Mouse (Mus musculus) heart, embryonic 14.5 days (tissue): Measurements from ENCODE around the gene Olfml2a. TPM values are rescaled to one million over a fixed set of nuclear protein-coding genes. Genes with fewer than 3 reads are reported as not detected.

Experiments
- ATAC-seq: fragments of 200-750 bp; cut with Nextera tagmentation; 2 replicates; pipeline ENCODE4 v1.8.0; 2017; ENCODE audit warnings: low read depth, moderate TSS enrichment; ENCODE audit not compliant: insufficient number of reproducible peaks, insufficient read depth, low FRiP score
- H3K27ac ChIP-seq, 2 experiments: fragments of 200-500 bp in 1 of 2; fragments of 300-500 bp in 1 of 2; sonication (generic) in 1 of 2; replicated peaks in 1 of 2; 2 replicates each; pipeline ENCODE4 v1.5.1; 2012 to 2014; ENCODE audit warnings: low read depth in 2 of 2, low read length in 2 of 2, control low read depth in 1 of 2, mild to moderate bottlenecking in 1 of 2, mixed read lengths in 1 of 2; ENCODE audit not compliant: control insufficient read depth in 1 of 2, insufficient read depth in 1 of 2
- H3K27me3 ChIP-seq: fragments of 300-500 bp; sonication (generic); 2 replicates; pipeline ENCODE4 v1.6.1; 2014; ENCODE audit warnings: mild to moderate bottlenecking, low read length, control low read depth; ENCODE audit not compliant: control insufficient read depth, insufficient read depth
- H3K36me3 ChIP-seq: fragments of 300-500 bp; sonication (generic); 2 replicates; pipeline ENCODE4 v1.6.1; 2014; ENCODE audit warnings: mild to moderate bottlenecking, control low read depth, low read length, mixed read lengths; ENCODE audit not compliant: control insufficient read depth, insufficient read depth
- H3K4me1 ChIP-seq, 2 experiments: fragments of 200-500 bp in 1 of 2; fragments of 300-500 bp in 1 of 2; sonication (generic) in 1 of 2; 2 replicates each; pipeline ENCODE4 v1.6.1; 2012 to 2014; ENCODE audit warnings: low read length in 2 of 2, control low read depth in 1 of 2, mixed read lengths in 1 of 2; ENCODE audit not compliant: control insufficient read depth in 2 of 2, insufficient read depth in 2 of 2
- H3K4me2 ChIP-seq: fragments of 300-500 bp; sonication (generic); 2 replicates; pipeline ENCODE4 v1.6.1; 2014; ENCODE audit warnings: mild to moderate bottlenecking, low read length
- H3K4me3 ChIP-seq, 2 experiments: fragments of 200-500 bp in 1 of 2; fragments of 300-500 bp in 1 of 2; sonication (generic) in 1 of 2; 2 replicates each; pipeline ENCODE4 v1.5.1; 2012 to 2014; ENCODE audit warnings: low read length in 2 of 2, mild to moderate bottlenecking in 2 of 2, control low read depth in 1 of 2, low read depth in 1 of 2, moderate library complexity in 1 of 2; ENCODE audit not compliant: control insufficient read depth in 1 of 2, insufficient read depth in 1 of 2
- H3K9ac ChIP-seq: fragments of 300-500 bp; sonication (generic); 2 replicates; pipeline ENCODE4 v1.6.1; 2014; ENCODE audit warnings: mild to moderate bottlenecking, low read length
- H3K9me3 ChIP-seq: fragments of 300-500 bp; sonication (generic); 2 replicates; pipeline ENCODE4 v1.6.1; 2016; ENCODE audit warnings: low read length, control low read depth; ENCODE audit not compliant: control insufficient read depth
- WGBS: fragments of 180-500 bp; shearing (Covaris S2); extraction: QIAGEN DNeasy Blood & Tissue Kit; methylation state at CpG from one replicate; pipeline ENCODE4 v1.1.7; 2014; 5-methylcytosine and 5-hydroxymethylcytosine counted together
- polyA plus RNA-seq: library from polyadenylated mRNA; unstranded; fragments of >200 nt; fragmentation: Nextera tagmentation; extraction: Ambion mirVana; gene quantifications from 2 replicates; pipeline ENCODE4 v1.2.1, GENCODE M21; 2014

The Olfml2a gene
- polyA plus RNA-seq, 1 experiment from 2014 or later = 6.0 TPM

GRCm38 (mm10) chr2:38973223-38973622, 41.4 kb downstream of the Olfml2a start:
- Histone ChIP-seq H3K27ac (no peak overlapping the region), H3K4me2 (no peak overlapping the region), H3K9me3 (no peaks in the 10 kb centered on the region), H3K9ac (no peak overlapping the region), H3K4me1 (0 out of 4 replicates have a peak, but pooled peaks cover 0 to 2% of the 10 kb centered on the region in 2 experiments), H3K27me3 (no peaks in the 10 kb centered on the region; the same call in 1 of the 2 replicates), H3K36me3 (no peaks in the 10 kb centered on the region), H3K4me3 (no peak overlapping the region)
- ATAC-seq = no peak
- 22% methylated on average over 2 of the region's 2 CpGs for WGBS

- Histone ChIP-seq H3K9me3 (no peaks in the 10 kb centered on the region), H3K9ac (no peak overlapping the region), H3K4me3 (no peak overlapping the region), H3K36me3 (no peaks in the 10 kb centered on the region), H3K27ac (no peak overlapping the region), H3K4me2 (no peak overlapping the region), H3K27me3 (no peaks in the 10 kb centered on the region; the same call in 1 of the 2 replicates), H3K4me1 (0 out of 4 replicates have a peak, but pooled peaks cover 0 to 2% of the 10 kb centered on the region in 2 experiments)
- 60% methylated on average over 7 of the region's 7 CpGs for WGBS
- no peak for ATAC-seq
Observed at GRCm38 (mm10) chr2:38973701-38974100, 41.9 kb downstream of the Olfml2a start.

GRCm38 (mm10) chr2:38974171-38974570, 42.4 kb downstream of the Olfml2a start:
- Histone ChIP-seq H3K27ac (no peak overlapping the region), H3K4me1 (0 out of 4 replicates have a peak, but pooled peaks cover 0 to 2% of the 10 kb centered on the region in 2 experiments), H3K4me3 (no peak overlapping the region), H3K36me3 (no peaks in the 10 kb centered on the region), H3K9ac (no peak overlapping the region), H3K4me2 (no peak overlapping the region), H3K27me3 (no peaks in the 10 kb centered on the region; the same call in 1 of the 2 replicates), H3K9me3 (no peaks in the 10 kb centered on the region)
- 20% methylated on average over 2 of the region's 2 CpGs for WGBS
- ATAC-seq = no peak

- Histone ChIP-seq H3K36me3 (no peaks in the 10 kb centered on the region), H3K27ac (no peak overlapping the region), H3K27me3 (no peaks in the 10 kb centered on the region; the same call in 1 of the 2 replicates), H3K9ac (no peak overlapping the region), H3K4me3 (no peak overlapping the region), H3K4me2 (no peak overlapping the region), H3K4me1 (0 out of 4 replicates have a peak, but pooled peaks cover 0 to 2% of the 10 kb centered on the region in 2 experiments), H3K9me3 (no peaks in the 10 kb centered on the region)
- WGBS = 82% methylated on average over 3 of the region's 3 CpGs
- ATAC-seq = no peak
Observed at GRCm38 (mm10) chr2:38975181-38975580, 43.4 kb downstream of the Olfml2a start.

- Histone ChIP-seq H3K4me1 (0 out of 4 replicates have a peak, but pooled peaks cover 0 to 2% of the 10 kb centered on the region in 2 experiments), H3K9me3 (no peaks in the 10 kb centered on the region), H3K4me3 (no peak overlapping the region), H3K27ac (no peak overlapping the region), H3K9ac (no peak overlapping the region), H3K4me2 (no peak overlapping the region), H3K36me3 (no peaks in the 10 kb centered on the region), H3K27me3 (no peaks in the 10 kb centered on the region; the same call in 1 of the 2 replicates)
- no peak for ATAC-seq
- WGBS = 73% methylated on average over 20 of the region's 21 CpGs
Observed at GRCm38 (mm10) chr2:38975941-38976805, 44.4 kb downstream of the Olfml2a start.

GRCm38 (mm10) chr2:38977837-38978236, 46.1 kb downstream of the Olfml2a start:
- no peaks in the 10 kb centered on the region; the same call in 1 of the 2 replicates for H3K27me3 ChIP-seq
- H3K9ac ChIP-seq = no peak overlapping the region
- 0 out of 4 replicates have a peak, but pooled peaks cover 0 to 2% of the 10 kb centered on the region in 2 experiments for H3K4me1 ChIP-seq
- no peak for ATAC-seq
- 63% methylated on average over 4 of the region's 4 CpGs for WGBS
- no peaks in the 10 kb centered on the region for H3K9me3 ChIP-seq
- H3K4me3 ChIP-seq = no peak overlapping the region
- no peak overlapping the region for H3K27ac ChIP-seq
- no peak overlapping the region for H3K4me2 ChIP-seq
- H3K36me3 ChIP-seq = no peaks in the 10 kb centered on the region

- H3K4me2 ChIP-seq = no peak overlapping the region
- 89% methylated on average over 2 of the region's 2 CpGs for WGBS
- H3K4me1 ChIP-seq = no peaks in the 10 kb centered on the region
- H3K27ac ChIP-seq = no peak overlapping the region
- ATAC-seq = no peak
- no peak overlapping the region for H3K4me3 ChIP-seq
- no peaks in the 10 kb centered on the region for H3K27me3 ChIP-seq
- H3K36me3 ChIP-seq = no peaks in the 10 kb centered on the region
- H3K9me3 ChIP-seq = peaks cover 8% of the 10 kb centered on the region; the same call in 1 of the 2 replicates
- no peak overlapping the region for H3K9ac ChIP-seq
Observed at GRCm38 (mm10) chr2:38983456-38983855, 51.7 kb downstream of the Olfml2a start.
